Mouse (Mus musculus) left cerebral cortex, adult 2 months (tissue): Measurements from ENCODE around the gene Pih1d1. TPM values are rescaled to one million over a fixed set of nuclear protein-coding genes. Genes with fewer than 3 reads are reported as not detected.
"Not testable (repeated sequence)": the region's sequence is repeated elsewhere in the genome, so short reads cannot be mapped to it uniquely, and the experiment has no call there.

Experiments used
- DNase-seq, 2 experiments: peaks; one replicate each; pipeline ENCODE4 v3.0.0; 2021 to 2022; ENCODE audit warnings: low spot score in 2 of 2, mixed read lengths in 1 of 2; ENCODE audit errors: extremely low spot score in 1 of 2
- H3K27ac ChIP-seq: fragments of 200-600 bp; 2 replicates; pipeline ENCODE4 v1.8.1; 2022
- H3K4me3 ChIP-seq: fragments of 200-600 bp; 2 replicates; pipeline ENCODE4 v1.8.1; 2022
- CTCF ChIP-seq: fragments of 200-600 bp; IDR thresholded peaks from 2 replicates; pipeline ENCODE4 v1.8.1; 2022; ENCODE audit warnings: antibody characterized with exemption, mild to moderate bottlenecking, moderate library complexity
- intact Hi-C: fragments of 180-260 bp; cut with DNase I; formaldehyde crosslinking; loops from one replicate; pipeline ENCODE4 v1.15.1; 2025
- total RNA-seq, 2 experiments: library from RNA; stranded (reverse); gene quantifications; 2 replicates each; pipeline ENCODE4 v1.2.3; 2021

Pih1d1 gene
- total RNA-seq, 2 experiments from 2014 or later: 47.6 to 48.4 TPM

GRCm38 (mm10) chr7:45119780-45120709 is 34.1 kb upstream of the Pih1d1 start:
- intact Hi-C loops: loop anchor here (10.0 kb wide), 1 partner anchor 265 kb away; the partner anchor contains the start of gene Pnkp
- TF ChIP-seq CTCF: no peak
- peak overlapping the region; percentile 54 for H3K27ac ChIP-seq
- no peak overlapping the region for H3K4me3 ChIP-seq
- no peak for DNase-seq

- no peak for TF ChIP-seq CTCF
- peak overlapping the region; percentile 55; the same call in 1 of the 2 replicates for H3K27ac ChIP-seq
- peak overlapping the region; percentile 17; the same call in 1 of the 2 replicates for H3K4me3 ChIP-seq
- intact Hi-C loops: loop anchor here (10.0 kb wide), 1 partner anchor 267 kb away; the partner anchor contains the start of gene Pnkp
- no peak for DNase-seq
Measured at GRCm38 (mm10) chr7:45121404-45121803, 32.7 kb upstream of the Pih1d1 start.

- H3K4me3 ChIP-seq: peak overlapping the region; percentile 17; the same call in 1 of the 2 replicates
- no peak for TF ChIP-seq CTCF
- DNase-seq: no peak
- peak overlapping the region; percentile 55; the same call in 1 of the 2 replicates for H3K27ac ChIP-seq
- intact Hi-C loops: loop anchor here (10.0 kb wide), 1 partner anchor 267 kb away; the partner anchor contains the start of gene Pnkp
Measured at GRCm38 (mm10) chr7:45121966-45122365, 32.1 kb upstream of the Pih1d1 start.

- H3K4me3 ChIP-seq: peak overlapping the region; percentile 96
- intact Hi-C loops: loop anchor here (10.0 kb wide), 1 partner anchor 268 kb away; the partner anchor contains the start of gene Pnkp
- no peak overlapping the region; the same call in 1 of the 2 replicates for H3K27ac ChIP-seq
- no peak for TF ChIP-seq CTCF
- no peak for DNase-seq
Measured at GRCm38 (mm10) chr7:45122561-45123185, 31.4 kb upstream of the Pih1d1 start.

GRCm38 (mm10) chr7:45123186-45123570 is 30.9 kb upstream of the Pih1d1 start:
- DNase-seq: no peak
- Histone ChIP-seq H3K27ac (peak overlapping the region; percentile 92), H3K4me3 (peak overlapping the region; percentile 96)
- TF ChIP-seq CTCF: no peak
- intact Hi-C loops: loop anchor here (10.0 kb wide), 1 partner anchor 268 kb away; the partner anchor contains the start of gene Pnkp

GRCm38 (mm10) chr7:45124224-45125143 is 29.6 kb upstream of the Pih1d1 start, which contains the start of gene Rps11:
Rps11 (minus strand) TSS chr7:45124439.
- intact Hi-C loops: loop anchor here (10.0 kb wide), 1 partner anchor 270 kb away; the partner anchor contains the start of gene Pnkp
- TF ChIP-seq CTCF: no peak
- H3K4me3 ChIP-seq: peak within 1 kb of the TSS; percentile 96
- peak; percentile 99 for DNase-seq
- peak within 1 kb of the TSS; percentile 92 for H3K27ac ChIP-seq

GRCm38 (mm10) chr7:45125144-45125600 is 28.9 kb upstream of the Pih1d1 start:
- Histone ChIP-seq H3K4me3 (no peak overlapping the region), H3K27ac (no peak overlapping the region)
- TF ChIP-seq CTCF: peak; percentile 36
- intact Hi-C loops: loop anchor here (10.0 kb wide), 1 partner anchor 270 kb away; the partner anchor contains the start of gene Pnkp
- no peak for DNase-seq

GRCm38 (mm10) chr7:45125649-45126048 is 28.5 kb upstream of the Pih1d1 start:
- H3K27ac ChIP-seq, H3K4me3 ChIP-seq, DNase-seq: not testable (repeated sequence)
- intact Hi-C loops: loop anchor here (10.0 kb wide), 1 partner anchor 271 kb away; the partner anchor contains the start of gene Pnkp

- Histone ChIP-seq H3K4me3 (no peak overlapping the region), H3K27ac (no peak overlapping the region)
- no peak for TF ChIP-seq CTCF
- intact Hi-C loops: loop anchor here (10.0 kb wide), 1 partner anchor 271 kb away; the partner anchor contains the start of gene Pnkp
- DNase-seq: no peak
Measured at GRCm38 (mm10) chr7:45126147-45126843, 27.8 kb upstream of the Pih1d1 start.
